Mouse (Mus musculus) ovary, postnatal 14 days (tissue): ENCODE results near the gene Usp7.
"Not testable (repeated sequence)": the region's sequence is repeated elsewhere in the genome, so short reads cannot be mapped to it uniquely, and the experiment has no call there.

ENCODE experiments used
- DNase-seq: peaks from one replicate; pipeline ENCODE4 v3.0.0; 2022; ENCODE audit warnings: low spot score

The Usp7 gene

GRCm38 (mm10) chr16:8751555-8752235, 40.4 kb downstream of the Usp7 start:
- DNase-seq = no peak

GRCm38 (mm10) chr16:8748904-8749303, 43.2 kb downstream of the Usp7 start:
- no peak for DNase-seq

GRCm38 (mm10) chr16:8748175-8748846, 43.8 kb downstream of the Usp7 start:
- DNase-seq = no peak

- DNase-seq = no peak
Measured at GRCm38 (mm10) chr16:8747772-8748171, 44.3 kb downstream of the Usp7 start.

- no peak for DNase-seq
Measured at GRCm38 (mm10) chr16:8746509-8746908, 45.6 kb downstream of the Usp7 start.

- DNase-seq = no peak
Measured at GRCm38 (mm10) chr16:8745751-8746150, 46.4 kb downstream of the Usp7 start.

- no peak for DNase-seq
Measured at GRCm38 (mm10) chr16:8743989-8744388, 48.1 kb downstream of the Usp7 start.

GRCm38 (mm10) chr16:8741697-8742096, 50.4 kb downstream of the Usp7 start:
- no peak for DNase-seq

- no peak for DNase-seq
Measured at GRCm38 (mm10) chr16:8741110-8741509, 51.0 kb downstream of the Usp7 start.

GRCm38 (mm10) chr16:8738542-8739514, 53.3 kb downstream of the Usp7 start:
- peak; percentile 83 for DNase-seq

GRCm38 (mm10) chr16:8737666-8738541, 54.2 kb downstream of the Usp7 start:
- peak; percentile 22 for DNase-seq

GRCm38 (mm10) chr16:8737341-8737665, 54.8 kb downstream of the Usp7 start:
- no peak for DNase-seq

- DNase-seq = no peak
Measured at GRCm38 (mm10) chr16:8736757-8737156, 55.4 kb downstream of the Usp7 start.

GRCm38 (mm10) chr16:8736032-8736431, 56.1 kb downstream of the Usp7 start:
- no peak for DNase-seq

GRCm38 (mm10) chr16:8734693-8735092, 57.4 kb downstream of the Usp7 start:
- no peak for DNase-seq

GRCm38 (mm10) chr16:8733624-8734023, 58.5 kb downstream of the Usp7 start:
- no peak for DNase-seq

GRCm38 (mm10) chr16:8732450-8732849, 59.7 kb downstream of the Usp7 start:
- not testable (repeated sequence) for DNase-seq

- DNase-seq = no peak
Measured at GRCm38 (mm10) chr16:8731630-8732029, 60.5 kb downstream of the Usp7 start.

- DNase-seq = no peak
Measured at GRCm38 (mm10) chr16:8728111-8728748, 63.9 kb downstream of the Usp7 start.

- no peak for DNase-seq
Measured at GRCm38 (mm10) chr16:8725807-8726206, 66.3 kb downstream of the Usp7 start.

- no peak for DNase-seq
Measured at GRCm38 (mm10) chr16:8724031-8724430, 68.1 kb downstream of the Usp7 start.
